Comparison of ENCODE assay signal across 21 mouse cellular contexts in the genomic region with DNA sequence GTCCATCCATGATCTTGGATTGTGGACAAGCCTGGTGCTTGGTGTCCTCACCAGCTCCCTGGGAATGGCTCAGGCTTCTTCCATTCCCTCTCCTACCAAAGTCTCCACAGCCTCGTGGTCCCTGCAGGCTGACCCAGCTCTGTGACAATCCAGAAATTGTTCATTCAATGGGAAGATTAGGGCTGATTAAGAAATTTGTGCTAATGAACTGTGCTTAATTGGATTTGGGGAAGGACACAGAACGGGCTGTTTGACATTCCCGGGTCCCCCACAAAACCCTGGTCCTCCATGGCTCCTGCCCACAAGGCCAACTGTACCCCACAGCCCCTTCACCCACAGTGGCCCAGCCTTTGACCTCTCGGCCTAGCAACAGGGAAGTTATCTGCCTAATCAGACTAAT. TPM values are rescaled to one million over a fixed set of nuclear protein-coding genes. Genes with fewer than 3 reads are reported as not detected.
A peak's percentile ranks its signal among the peaks of the same experiment; 100 is the strongest.
DNase-seq lines count a peak whose midpoint lies in the region; ATAC-seq lines count a peak whose summit lies in the region.
"Had no signal": no experiment of that assay in that cellular context is flagged by ENCODE, and none has a peak within 500 bp of the region (broad histone marks: within the 10 kb centered on the region; RNA-seq: fewer than 3 reads in every experiment).

No protein-coding gene starts in this region.

- no peak overlapping the region for H3K4me2 ChIP-seq in neural tube, embryonic 11.5 days (ENCODE audit: low read depth)
- H3K4me2 ChIP-seq in kidney, embryonic 16.5 days (replicated peaks; ENCODE audit: low read depth, low read length): no peak overlapping the region
- H3K4me2 ChIP-seq: embryonic facial prominence, embryonic 12.5 days; forebrain, embryonic 13.5 days; forebrain, embryonic 15.5 days had no signal

- WGBS in neural tube, embryonic 11.5 days: 86% methylated on average over 4 of the region's 4 CpGs
- WGBS in kidney, embryonic 16.5 days: 78% methylated on average over 4 of the region's 4 CpGs

- no peaks in the 10 kb centered on the region for H3K27me3 ChIP-seq in neural tube, embryonic 11.5 days (ENCODE audit: control insufficient read depth, insufficient read depth, low read length)
- H3K27me3 ChIP-seq in kidney, embryonic 16.5 days (ENCODE audit: insufficient read depth, low read length): no peaks in the 10 kb centered on the region

- H3K27ac ChIP-seq in neural tube, embryonic 11.5 days (ENCODE audit: low read depth, low read length): no peak overlapping the region
- no peak overlapping the region for H3K27ac ChIP-seq in kidney, embryonic 16.5 days (ENCODE audit: low read length)
- H3K27ac ChIP-seq: embryonic facial prominence, embryonic 12.5 days; forebrain, embryonic 13.5 days; forebrain, embryonic 15.5 days had no signal

- peak; percentile 63 for DNase-seq in heart, adult 11 months
- DNase-seq in heart, adult 18-20 months: no peak
- peak; percentile 1 for DNase-seq in neural tube, embryonic 11.5 days (ENCODE audit: low spot score)
- no peak for DNase-seq in neural tube, embryonic 10.5 days (ENCODE audit: extremely low spot score, low spot score)
- DNase-seq in Muller cell, postnatal 12 days (ENCODE audit: inconsistent ontology term): peak; percentile 76
- DNase-seq: adrenal gland, adult 8-10 months; adrenal gland, postnatal 14 days; adrenal gland, postnatal 36 days; cerebellum, adult 11-12 months; cerebellum, adult 2 months; cerebellum, adult 9-10 months; cerebellum, postnatal 10 days; cerebellum, postnatal 25 days; forebrain, postnatal 0 days had no signal

- no peak overlapping the region for H3K9ac ChIP-seq in neural tube, embryonic 11.5 days (ENCODE audit: low read length)
- H3K9ac ChIP-seq in kidney, embryonic 16.5 days (replicated peaks; ENCODE audit: low read length): no peak overlapping the region
- H3K9ac ChIP-seq: embryonic facial prominence, embryonic 12.5 days; forebrain, embryonic 13.5 days; forebrain, embryonic 15.5 days; forebrain, postnatal 0 days had no signal

- no peaks in the 10 kb centered on the region for H3K36me3 ChIP-seq in neural tube, embryonic 11.5 days (ENCODE audit: control insufficient read depth, insufficient read depth, low read length)
- no peaks in the 10 kb centered on the region for H3K36me3 ChIP-seq in kidney, embryonic 16.5 days (ENCODE audit: insufficient read depth, low read length)
- H3K36me3 ChIP-seq: embryonic facial prominence, embryonic 12.5 days; forebrain, embryonic 15.5 days had no signal

- ATAC-seq in neural tube, embryonic 11.5 days (ENCODE audit: insufficient read depth, low FRiP score, low TSS enrichment): no peak
- no peak for ATAC-seq in kidney, embryonic 16.5 days (ENCODE audit: low FRiP score, low TSS enrichment)
- ATAC-seq: activated CD4-positive, CD25-positive, alpha-beta regulatory T cell, adult 4 months; forebrain, embryonic 13.5 days; forebrain, embryonic 15.5 days; forebrain, postnatal 0 days; Patski had no signal

- H3K4me1 ChIP-seq in neural tube, embryonic 11.5 days (ENCODE audit: control insufficient read depth, insufficient read depth, low read length): no peaks in the 10 kb centered on the region
- peaks cover 5% of the 10 kb centered on the region; the same call in 1 of the 2 replicates for H3K4me1 ChIP-seq in kidney, embryonic 16.5 days (ENCODE audit: insufficient read depth, low read length)
- H3K4me1 ChIP-seq: embryonic facial prominence, embryonic 12.5 days; forebrain, embryonic 13.5 days; forebrain, embryonic 15.5 days had no signal

- no peaks in the 10 kb centered on the region for H3K9me3 ChIP-seq in neural tube, embryonic 11.5 days (ENCODE audit: control insufficient read depth, low read length)
- H3K9me3 ChIP-seq in kidney, embryonic 16.5 days (ENCODE audit: low read length): no peaks in the 10 kb centered on the region
- H3K9me3 ChIP-seq: embryonic facial prominence, embryonic 12.5 days; forebrain, embryonic 13.5 days; forebrain, embryonic 15.5 days had no signal

- H3K4me3 ChIP-seq in neural tube, embryonic 11.5 days (ENCODE audit: low read depth, low read length): no peak overlapping the region
- H3K4me3 ChIP-seq in kidney, embryonic 16.5 days (ENCODE audit: low read length): no peak overlapping the region
- H3K4me3 ChIP-seq: embryonic facial prominence, embryonic 12.5 days; forebrain, embryonic 13.5 days; forebrain, embryonic 15.5 days had no signal

RNA-seq across cellular contexts. Expression of gene Lmo1, which starts 32.8 kb away (rescaled TPM):
- 1 to 10 TPM; 2.6 to 3.5 TPM for total RNA-seq in heart, adult 18-20 months (2021)
- 23.4 and 25.0 TPM in 2 replicates for polyA plus RNA-seq in neural tube, embryonic 11.5 days (2014; fragmentation: Nextera tagmentation; extraction: Ambion mirVana)
- 7.6 and 7.7 TPM in 2 replicates for polyA plus RNA-seq in kidney, embryonic 16.5 days (2015; fragmentation: Nextera tagmentation; extraction: Ambion mirVana)
- total RNA-seq: MEL had no signal
- polyA plus RNA-seq: activated CD4-positive, CD25-positive, alpha-beta regulatory T cell, adult 4 months had no signal

Comparison
In these comparisons a context has a peak if more than half of its experiments do, and no peak if none do; other contexts are left out.
1. DNase-seq: peak in heart, adult 11 months (single experiment), neural tube, embryonic 11.5 days (single experiment) and Muller cell, postnatal 12 days (single experiment); none in heart, adult 18-20 months (0 of 2) and neural tube, embryonic 10.5 days (single experiment).